Mouse (Mus musculus) layer of hippocampus, postnatal 25 days (tissue): Measurements from ENCODE around the gene Hectd4. TPM values are rescaled to one million over a fixed set of nuclear protein-coding genes. Genes with fewer than 3 reads are reported as not detected.

ENCODE experiments used
- DNase-seq, 2 experiments: peaks; one replicate each; pipeline ENCODE4 v3.0.0; 2022; ENCODE audit warnings: mixed read lengths in 2 of 2, low spot score in 1 of 2; ENCODE audit errors: extremely low spot score in 1 of 2
- total RNA-seq, 2 experiments: library from RNA; stranded (reverse); gene quantifications; 2 replicates each; pipeline ENCODE4 v1.2.3; 2021

Hectd4 gene
- 100 to 1,000 TPM; 159 to 190 TPM for total RNA-seq

DNA sequence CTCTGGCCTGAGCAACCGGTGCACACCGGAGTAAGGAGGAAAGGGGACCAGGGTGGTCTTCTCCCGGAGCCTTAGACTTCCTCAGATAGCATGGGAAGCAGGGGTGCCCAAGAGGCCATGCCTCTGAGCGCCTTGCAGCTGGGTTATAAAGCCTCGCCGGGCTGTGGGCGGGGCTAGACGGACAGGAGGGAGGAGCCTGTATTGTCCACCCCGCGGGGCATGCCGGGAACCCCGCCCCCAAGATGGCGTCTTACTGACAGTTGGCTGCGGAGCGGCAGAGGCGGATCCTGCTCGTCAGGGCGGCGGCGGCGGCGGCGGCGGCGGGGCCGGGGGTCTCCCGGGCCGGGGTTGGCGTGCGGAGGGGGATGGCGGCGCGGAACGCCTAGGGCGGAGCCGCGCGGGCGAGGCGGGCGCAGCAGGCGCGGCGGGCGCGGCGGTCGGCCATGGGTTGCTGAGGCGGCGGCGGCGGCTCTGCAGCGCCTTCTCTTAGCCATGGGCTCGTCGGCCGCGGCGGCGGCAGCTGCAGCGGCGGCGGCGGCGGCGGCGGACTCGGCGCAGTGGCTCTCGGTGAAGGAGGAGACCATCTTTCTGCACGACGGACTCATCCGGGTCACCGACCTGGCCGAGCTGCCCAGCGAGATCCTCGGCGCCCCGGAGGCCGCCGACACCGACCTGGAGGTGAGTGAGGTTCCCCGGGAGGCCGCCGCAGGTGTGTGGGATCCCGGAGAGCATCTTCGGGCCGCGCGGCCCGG lies at the start of gene Hectd4:
TSS of gene Hectd4 (plus strand) at position 240 of the 752 bp plus-strand sequence.
- DNase-seq = peak; percentile 96 to 98

DNA sequence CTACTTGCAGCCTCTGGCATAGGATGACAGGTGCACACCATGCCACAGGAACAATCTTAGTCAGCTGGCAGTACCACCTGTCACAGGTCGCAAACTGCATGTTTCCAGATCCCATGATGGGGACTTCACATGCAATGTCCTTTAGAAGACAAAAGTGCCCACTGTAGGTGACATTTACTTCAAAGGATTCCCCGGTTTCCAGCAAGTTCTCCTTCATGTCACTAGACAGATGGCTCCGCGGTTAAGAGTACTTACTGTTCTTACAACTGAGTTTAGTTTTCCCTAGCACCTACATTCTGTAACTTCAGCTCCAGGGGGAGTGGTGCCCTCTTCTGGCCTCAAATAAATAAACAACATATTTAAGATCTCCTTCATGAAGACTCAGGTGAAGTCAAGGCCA lies 47.2 kb upstream of the Hectd4 start:
- no peak for DNase-seq

GRCm38 (mm10) chr5:121179077-121179857 lies 40.8 kb upstream of the Hectd4 start:
- no peak for DNase-seq

- DNase-seq = no peak
Measured at GRCm38 (mm10) chr5:121183269-121183668, 36.8 kb upstream of the Hectd4 start.

GRCm38 (mm10) chr5:121184375-121184774 lies 35.6 kb upstream of the Hectd4 start:
- no peak for DNase-seq

GRCm38 (mm10) chr5:121184945-121185551 lies 35.0 kb upstream of the Hectd4 start:
- DNase-seq = no peak

DNA sequence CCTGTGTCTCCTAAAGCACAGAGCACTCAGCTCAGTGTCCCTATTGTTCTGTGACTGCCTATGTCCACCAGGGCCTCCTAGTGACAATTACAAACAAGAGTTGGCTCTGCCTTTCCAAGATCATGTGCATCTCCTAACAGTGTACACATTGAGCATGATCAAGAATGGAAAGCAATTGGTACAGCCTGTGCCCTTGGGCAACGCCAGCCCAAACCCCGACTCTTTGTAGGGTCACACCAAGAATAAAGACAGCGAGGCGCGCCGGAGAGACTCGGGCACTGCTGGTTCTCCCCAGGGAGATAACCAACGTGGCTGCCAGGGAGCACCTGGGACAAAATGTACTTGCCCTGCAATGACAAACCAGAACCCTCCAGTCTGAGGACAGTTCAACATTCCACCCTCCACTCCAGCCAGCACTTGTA lies 32.4 kb upstream of the Hectd4 start:
- no peak for DNase-seq

- no peak for DNase-seq
Measured at GRCm38 (mm10) chr5:121188265-121188664, 31.8 kb upstream of the Hectd4 start.

GRCm38 (mm10) chr5:121189182-121189581 lies 30.8 kb upstream of the Hectd4 start:
- DNase-seq = no peak

DNA sequence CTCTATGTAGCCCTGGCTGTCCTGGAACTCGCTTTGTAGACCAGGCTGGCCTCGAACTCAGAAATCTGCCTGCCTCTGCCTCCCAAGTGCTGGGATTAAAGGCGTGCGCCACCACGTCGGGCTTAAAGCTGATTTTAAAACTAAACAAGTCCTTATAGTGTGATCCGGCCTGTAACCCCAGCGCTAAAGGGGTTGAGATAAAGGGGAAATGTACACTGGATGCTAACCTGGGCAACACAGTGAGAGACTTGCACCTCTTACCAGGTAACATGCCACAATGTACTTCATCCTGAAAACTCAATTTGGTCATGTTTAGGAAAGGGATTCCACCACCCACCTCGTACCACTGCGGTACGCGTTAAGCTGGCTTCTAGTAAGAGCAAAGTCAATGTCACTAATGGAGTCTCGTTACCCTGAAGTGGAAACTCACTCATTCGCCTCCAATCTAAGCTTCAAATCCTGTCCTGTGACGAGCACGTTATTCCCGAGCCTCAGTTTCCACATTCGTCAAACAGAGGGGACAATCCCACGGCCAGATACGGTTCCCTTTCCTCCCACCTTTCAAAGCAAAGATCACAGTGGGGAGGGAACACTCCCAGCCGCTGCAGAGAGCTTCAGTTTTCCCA lies 29.7 kb upstream of the Hectd4 start:
- no peak for DNase-seq

- peak; percentile 74 to 77 for DNase-seq
Measured at GRCm38 (mm10) chr5:121190836-121191583, 29.0 kb upstream of the Hectd4 start, which contains the start of gene Ptpn11. Gene Ptpn11, minus strand, starts transcription at chr5:121191397.

GRCm38 (mm10) chr5:121191584-121191906 lies 28.5 kb upstream of the Hectd4 start:
- no peak for DNase-seq

DNA sequence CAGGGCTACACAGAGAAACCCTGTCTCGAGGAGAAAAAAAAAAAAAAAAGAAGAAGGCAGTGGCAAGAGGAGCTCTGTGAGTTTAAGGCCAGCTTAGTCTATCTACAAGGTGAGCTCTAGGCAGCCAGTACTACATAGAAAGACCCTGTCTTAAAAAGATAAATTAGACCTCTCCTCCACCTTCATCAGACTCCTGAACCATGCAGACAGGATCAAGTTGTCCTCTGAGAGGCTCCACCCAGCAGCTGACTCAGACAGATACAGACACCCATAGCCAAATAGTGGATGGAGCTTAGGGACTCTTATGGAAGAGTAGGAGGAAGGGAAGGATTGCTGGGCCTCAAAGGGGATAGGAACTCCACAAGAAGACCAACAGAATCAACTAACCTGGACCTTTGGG lies 25.8 kb upstream of the Hectd4 start:
- DNase-seq = no peak

DNA sequence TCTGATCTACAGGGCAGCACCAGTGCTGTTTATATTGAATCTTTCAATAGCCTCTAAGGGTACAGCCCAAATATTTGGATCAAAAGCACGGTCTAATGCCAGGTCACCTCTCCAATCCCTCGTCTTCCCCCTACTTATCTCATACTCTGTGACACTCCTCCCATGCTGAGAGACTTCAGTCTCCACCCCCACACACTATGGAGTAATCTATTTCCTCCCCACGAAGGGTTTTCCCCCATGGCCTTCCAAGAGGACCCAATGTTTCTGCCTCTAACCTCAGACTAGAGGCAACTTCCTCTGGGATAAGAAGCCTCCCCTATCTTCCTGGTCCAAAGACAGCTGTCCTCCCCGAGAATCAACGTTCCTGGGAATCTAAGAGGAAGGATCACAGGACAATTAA lies 23.3 kb upstream of the Hectd4 start:
- DNase-seq = no peak

GRCm38 (mm10) chr5:121197337-121197736 lies 22.7 kb upstream of the Hectd4 start:
- DNase-seq = no peak

DNA sequence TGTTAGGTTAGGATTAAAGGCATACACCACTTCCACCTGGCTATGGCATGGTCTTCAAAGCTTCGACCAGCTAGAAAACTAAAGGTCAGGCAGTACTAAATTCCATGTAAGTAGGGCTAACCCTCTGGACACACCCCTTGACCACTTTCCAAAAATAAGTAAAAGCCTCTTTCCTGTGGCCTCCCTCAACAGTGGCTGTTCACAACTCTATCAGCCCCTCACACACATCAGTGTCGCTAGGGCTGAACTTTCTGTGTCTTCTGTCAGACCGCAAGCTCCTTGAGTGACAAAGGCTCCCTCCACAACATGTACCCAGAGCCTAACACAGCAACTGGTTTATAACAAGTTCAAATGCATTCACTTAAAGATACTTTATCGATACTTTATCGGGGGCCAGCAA lies 21.6 kb upstream of the Hectd4 start:
- DNase-seq = no peak

- no peak for DNase-seq
Measured at GRCm38 (mm10) chr5:121201739-121202138, 18.3 kb upstream of the Hectd4 start.

GRCm38 (mm10) chr5:121202467-121202866 lies 17.6 kb upstream of the Hectd4 start:
- DNase-seq = no peak

GRCm38 (mm10) chr5:121204132-121205089 lies 15.6 kb upstream of the Hectd4 start, which contains the start of gene Rpl6:
Gene Rpl6, plus strand, starts transcription at chr5:121204481.
- peak; percentile 63 to 72 for DNase-seq
